Mouse (Mus musculus): ENCODE measurements around the gene Stk10. TPM values are rescaled to one million over a fixed set of nuclear protein-coding genes. Genes with fewer than 3 reads are reported as not detected.
A peak's percentile ranks its signal among the peaks of the same experiment; 100 is the strongest.

The Stk10 gene
- polyA plus RNA-seq, 1 experiment from 2014 or later, result 0.80 TPM

GRCm38 (mm10) chr11:32542181-32542580, 9.1 kb downstream of the Stk10 start:
- H3K27me3 ChIP-seq (replicated peaks; ENCODE audit: control insufficient read depth, insufficient read depth, low read length), result no peaks in the 10 kb centered on the region
- no peak overlapping the region for H3K4me2 ChIP-seq (ENCODE audit: low read length)
- DNase-seq (ENCODE audit: low spot score), result no peak
- ATAC-seq, result no peak
- peaks cover 3% of the 10 kb centered on the region; the same call in 1 of the 2 replicates for H3K4me1 ChIP-seq (ENCODE audit: control insufficient read depth, insufficient read depth, low read length)
- no peaks in the 10 kb centered on the region for H3K9me3 ChIP-seq (replicated peaks; ENCODE audit: control insufficient read depth, low read length)
- H3K27ac ChIP-seq (ENCODE audit: low read depth, low read length), result no peak overlapping the region
- no peak overlapping the region for H3K9ac ChIP-seq (ENCODE audit: low read length)
- no peaks in the 10 kb centered on the region for H3K36me3 ChIP-seq (ENCODE audit: control insufficient read depth, insufficient read depth, low read length)
- no peak overlapping the region for H3K4me3 ChIP-seq (ENCODE audit: low read depth, low read length)
- whole genome bisulfite sequencing, result 95% methylated on average over 4 of the region's 4 CpGs

GRCm38 (mm10) chr11:32542687-32543411, 9.7 kb downstream of the Stk10 start:
- ATAC-seq, result no peak
- no peak overlapping the region for H3K9ac ChIP-seq (ENCODE audit: low read length)
- no peaks in the 10 kb centered on the region for H3K9me3 ChIP-seq (replicated peaks; ENCODE audit: control insufficient read depth, low read length)
- H3K4me3 ChIP-seq (ENCODE audit: low read depth, low read length), result no peak overlapping the region
- WGBS, result 43% methylated on average over 3 of the region's 3 CpGs
- peaks cover 3% of the 10 kb centered on the region; the same call in 1 of the 2 replicates for H3K4me1 ChIP-seq (ENCODE audit: control insufficient read depth, insufficient read depth, low read length)
- H3K36me3 ChIP-seq (ENCODE audit: control insufficient read depth, insufficient read depth, low read length), result no peaks in the 10 kb centered on the region
- no peak overlapping the region for H3K4me2 ChIP-seq (ENCODE audit: low read length)
- no peaks in the 10 kb centered on the region for H3K27me3 ChIP-seq (replicated peaks; ENCODE audit: control insufficient read depth, insufficient read depth, low read length)
- DNase-seq (ENCODE audit: low spot score), result no peak
- no peak overlapping the region for H3K27ac ChIP-seq (ENCODE audit: low read depth, low read length)

GRCm38 (mm10) chr11:32544041-32544440, 10.9 kb downstream of the Stk10 start:
- ATAC-seq (no peak), DNase-seq (ENCODE audit: low spot score) (no peak)
- no peak overlapping the region for H3K27ac ChIP-seq (ENCODE audit: low read depth, low read length)
- no peaks in the 10 kb centered on the region for H3K27me3 ChIP-seq (replicated peaks; ENCODE audit: control insufficient read depth, insufficient read depth, low read length)
- peaks cover 3% of the 10 kb centered on the region; the same call in 1 of the 2 replicates for H3K4me1 ChIP-seq (ENCODE audit: control insufficient read depth, insufficient read depth, low read length)
- H3K4me3 ChIP-seq (ENCODE audit: low read depth, low read length), result no peak overlapping the region
- H3K9ac ChIP-seq (ENCODE audit: low read length), result no peak overlapping the region
- H3K9me3 ChIP-seq (replicated peaks; ENCODE audit: control insufficient read depth, low read length), result no peaks in the 10 kb centered on the region
- H3K36me3 ChIP-seq (ENCODE audit: control insufficient read depth, insufficient read depth, low read length), result no peaks in the 10 kb centered on the region
- 90% methylated on average over 6 of the region's 6 CpGs for WGBS
- no peak overlapping the region for H3K4me2 ChIP-seq (ENCODE audit: low read length)

GRCm38 (mm10) chr11:32544497-32544896, 11.4 kb downstream of the Stk10 start:
- no peaks in the 10 kb centered on the region for H3K27me3 ChIP-seq (replicated peaks; ENCODE audit: control insufficient read depth, insufficient read depth, low read length)
- ATAC-seq (no peak), DNase-seq (ENCODE audit: low spot score) (no peak)
- no peak overlapping the region for H3K4me2 ChIP-seq (ENCODE audit: low read length)
- no peaks in the 10 kb centered on the region for H3K36me3 ChIP-seq (ENCODE audit: control insufficient read depth, insufficient read depth, low read length)
- no peak overlapping the region for H3K9ac ChIP-seq (ENCODE audit: low read length)
- 87% methylated on average over 5 of the region's 5 CpGs for WGBS
- no peak overlapping the region for H3K27ac ChIP-seq (ENCODE audit: low read depth, low read length)
- no peak overlapping the region for H3K4me3 ChIP-seq (ENCODE audit: low read depth, low read length)
- no peaks in the 10 kb centered on the region for H3K9me3 ChIP-seq (replicated peaks; ENCODE audit: control insufficient read depth, low read length)
- peaks cover 6% of the 10 kb centered on the region for H3K4me1 ChIP-seq (ENCODE audit: control insufficient read depth, insufficient read depth, low read length)

- Histone ChIP-seq H3K27me3 (replicated peaks; ENCODE audit: control insufficient read depth, insufficient read depth, low read length) (no peaks in the 10 kb centered on the region), H3K9ac (ENCODE audit: low read length) (no peak overlapping the region; the same call in 1 of the 2 replicates), H3K4me3 (ENCODE audit: low read depth, low read length) (no peak overlapping the region), H3K36me3 (ENCODE audit: control insufficient read depth, insufficient read depth, low read length) (no peaks in the 10 kb centered on the region), H3K27ac (ENCODE audit: low read depth, low read length) (no peak overlapping the region), H3K4me2 (ENCODE audit: low read length) (no peak overlapping the region), H3K9me3 (replicated peaks; ENCODE audit: control insufficient read depth, low read length) (no peaks in the 10 kb centered on the region), H3K4me1 (ENCODE audit: control insufficient read depth, insufficient read depth, low read length) (peaks cover 8% of the 10 kb centered on the region)
- ATAC-seq, result no peak
- no peak for DNase-seq (ENCODE audit: low spot score)
- 61% methylated on average over 12 of the region's 12 CpGs for WGBS
Measured at GRCm38 (mm10) chr11:32545605-32546004, 12.5 kb downstream of the Stk10 start.

- H3K4me3 ChIP-seq (ENCODE audit: low read depth, low read length), result no peak overlapping the region
- peak; percentile 32 for DNase-seq (ENCODE audit: low spot score)
- H3K4me2 ChIP-seq (ENCODE audit: low read length), result no peak overlapping the region
- H3K36me3 ChIP-seq (ENCODE audit: control insufficient read depth, insufficient read depth, low read length), result no peaks in the 10 kb centered on the region
- no peak overlapping the region for H3K27ac ChIP-seq (ENCODE audit: low read depth, low read length)
- H3K9me3 ChIP-seq (replicated peaks; ENCODE audit: control insufficient read depth, low read length), result no peaks in the 10 kb centered on the region
- WGBS, result 53% methylated on average over 5 of the region's 5 CpGs
- H3K4me1 ChIP-seq (ENCODE audit: control insufficient read depth, insufficient read depth, low read length), result peaks cover 8% of the 10 kb centered on the region
- H3K9ac ChIP-seq (ENCODE audit: low read length), result no peak overlapping the region
- no peak for ATAC-seq
- no peaks in the 10 kb centered on the region for H3K27me3 ChIP-seq (replicated peaks; ENCODE audit: control insufficient read depth, insufficient read depth, low read length)
Measured at GRCm38 (mm10) chr11:32546483-32546882, 13.4 kb downstream of the Stk10 start.

GRCm38 (mm10) chr11:32547391-32547947, 14.4 kb downstream of the Stk10 start:
- H3K9ac ChIP-seq (ENCODE audit: low read length), result no peak overlapping the region
- DNase-seq (ENCODE audit: low spot score) (no peak), ATAC-seq (no peak)
- H3K27me3 ChIP-seq (replicated peaks; ENCODE audit: control insufficient read depth, insufficient read depth, low read length), result no peaks in the 10 kb centered on the region
- no peak overlapping the region for H3K4me2 ChIP-seq (ENCODE audit: low read length)
- WGBS, result 76% methylated on average over 10 of the region's 10 CpGs
- no peak overlapping the region for H3K27ac ChIP-seq (ENCODE audit: low read depth, low read length)
- no peaks in the 10 kb centered on the region for H3K36me3 ChIP-seq (ENCODE audit: control insufficient read depth, insufficient read depth, low read length)
- H3K4me3 ChIP-seq (ENCODE audit: low read depth, low read length), result no peak overlapping the region
- no peaks in the 10 kb centered on the region for H3K9me3 ChIP-seq (replicated peaks; ENCODE audit: control insufficient read depth, low read length)
- peaks cover 12% of the 10 kb centered on the region for H3K4me1 ChIP-seq (ENCODE audit: control insufficient read depth, insufficient read depth, low read length)

- ATAC-seq (no peak), DNase-seq (ENCODE audit: low spot score) (no peak)
- Histone ChIP-seq H3K9ac (ENCODE audit: low read length) (no peak overlapping the region), H3K27ac (ENCODE audit: low read depth, low read length) (no peak overlapping the region), H3K36me3 (ENCODE audit: control insufficient read depth, insufficient read depth, low read length) (no peaks in the 10 kb centered on the region), H3K9me3 (replicated peaks; ENCODE audit: control insufficient read depth, low read length) (no peaks in the 10 kb centered on the region), H3K4me2 (ENCODE audit: low read length) (no peak overlapping the region), H3K27me3 (replicated peaks; ENCODE audit: control insufficient read depth, insufficient read depth, low read length) (no peaks in the 10 kb centered on the region), H3K4me1 (ENCODE audit: control insufficient read depth, insufficient read depth, low read length) (peaks cover 13% of the 10 kb centered on the region), H3K4me3 (ENCODE audit: low read depth, low read length) (no peak overlapping the region)
- WGBS, result 86% methylated on average over 4 of the region's 4 CpGs
Measured at GRCm38 (mm10) chr11:32548240-32548639, 15.1 kb downstream of the Stk10 start.

- peaks cover 13% of the 10 kb centered on the region for H3K4me1 ChIP-seq (ENCODE audit: control insufficient read depth, insufficient read depth, low read length)
- no peak overlapping the region for H3K9ac ChIP-seq (ENCODE audit: low read length)
- no peak overlapping the region for H3K4me2 ChIP-seq (ENCODE audit: low read length)
- H3K27me3 ChIP-seq (replicated peaks; ENCODE audit: control insufficient read depth, insufficient read depth, low read length), result no peaks in the 10 kb centered on the region
- H3K27ac ChIP-seq (ENCODE audit: low read depth, low read length), result no peak overlapping the region
- no peak for DNase-seq (ENCODE audit: low spot score)
- no peaks in the 10 kb centered on the region for H3K36me3 ChIP-seq (ENCODE audit: control insufficient read depth, insufficient read depth, low read length)
- no peak for ATAC-seq
- no peaks in the 10 kb centered on the region for H3K9me3 ChIP-seq (replicated peaks; ENCODE audit: control insufficient read depth, low read length)
- 75% methylated on average over 6 of the region's 6 CpGs for WGBS
- no peak overlapping the region for H3K4me3 ChIP-seq (ENCODE audit: low read depth, low read length)
Measured at GRCm38 (mm10) chr11:32549236-32549635, 16.1 kb downstream of the Stk10 start.
